Mouse (Mus musculus) macrophage (primary cell): ENCODE measurements around the gene Dnaaf5. TPM values are rescaled to one million over a fixed set of nuclear protein-coding genes. Genes with fewer than 3 reads are reported as not detected.

ENCODE experiments used
- H3K27ac ChIP-seq: fragments of 350-480 bp; formaldehyde crosslinking; 2 replicates; pipeline ENCODE4 v1.9.0; 2021
- H3K36me3 ChIP-seq: fragments of 350-480 bp; formaldehyde crosslinking; 2 replicates; pipeline ENCODE4 v1.9.0; 2021; ENCODE audit errors: inconsistent target
- H3K4me3 ChIP-seq: fragments of 350-480 bp; formaldehyde crosslinking; 2 replicates; pipeline ENCODE4 v1.9.0; 2021; ENCODE audit errors: inconsistent target
- H3K79me2 ChIP-seq: fragments of 350-480 bp; formaldehyde crosslinking; 2 replicates; pipeline ENCODE4 v1.9.0; 2021; ENCODE audit errors: inconsistent target
- WGBS: methylation state at CpG from one replicate; pipeline ENCODE4 v1.1.7; 2026; ENCODE audit warnings: inconsistent platforms; ENCODE audit not compliant: missing documents; 5-methylcytosine and 5-hydroxymethylcytosine counted together
- polyA plus RNA-seq: library from polyadenylated mRNA; stranded (reverse); fragments of 250-400 nt; gene quantifications from 3 replicates; pipeline ENCODE4 v1.2.4, GENCODE M21; 2018; ENCODE audit warnings: inconsistent platforms

Dnaaf5 gene
- polyA plus RNA-seq, 1 experiment from 2014 or later = 7.0 TPM

DNA sequence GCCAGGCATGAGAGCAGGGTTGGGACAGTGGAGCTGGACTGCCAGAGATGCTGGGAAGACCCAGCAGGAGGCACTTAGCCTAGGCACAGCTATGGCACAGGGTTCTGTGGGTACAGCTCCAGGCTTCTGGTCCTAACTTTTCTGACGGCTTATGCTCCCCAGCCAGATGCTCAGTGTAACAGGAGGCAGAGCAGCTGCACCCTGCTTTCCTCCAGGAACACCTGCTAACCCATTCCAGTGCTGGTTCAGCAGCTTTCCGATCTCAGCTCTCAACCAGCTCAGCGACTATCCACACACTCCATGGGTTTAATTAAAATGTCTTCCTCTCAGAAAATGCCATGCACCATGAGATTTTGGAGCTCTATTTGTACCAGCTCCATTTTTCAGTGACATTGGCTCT lies 66.8 kb downstream of the Dnaaf5 start:
- WGBS = 88% methylated on average over 3 of the region's 3 CpGs
- Histone ChIP-seq H3K36me3 (no peaks in the 10 kb centered on the region), H3K27ac (no peak overlapping the region)

GRCm38 (mm10) chr5:139220006-139220515 lies 70.0 kb downstream of the Dnaaf5 start:
- Histone ChIP-seq H3K36me3 (peaks cover under 1% of the 10 kb centered on the region; the same call in 1 of the 2 replicates), H3K27ac (no peak overlapping the region), H3K4me3 (no peak overlapping the region), H3K79me2 (no peaks in the 10 kb centered on the region; the same call in 1 of the 2 replicates)
- WGBS = 98% methylated on average over 4 of the region's 4 CpGs

More for the DNA sequence above, 66.8 kb downstream of the Dnaaf5 start:
- Histone ChIP-seq H3K79me2 (peaks cover 12% of the 10 kb centered on the region; the same call in 1 of the 2 replicates), H3K4me3 (no peak overlapping the region)

- Histone ChIP-seq H3K36me3 (peaks cover 6% of the 10 kb centered on the region; the same call in 1 of the 2 replicates), H3K79me2 (no peaks in the 10 kb centered on the region), H3K4me3 (no peak overlapping the region), H3K27ac (no peak overlapping the region)
- whole genome bisulfite sequencing = 94% methylated on average over 3 of the region's 4 CpGs
Measured at GRCm38 (mm10) chr5:139220610-139221009, 70.6 kb downstream of the Dnaaf5 start.

- Histone ChIP-seq H3K4me3 (no peak overlapping the region), H3K79me2 (no peaks in the 10 kb centered on the region), H3K27ac (no peak overlapping the region), H3K36me3 (peaks cover 30% of the 10 kb centered on the region)
- WGBS = 94% methylated on average over 10 of the region's 10 CpGs
Measured at GRCm38 (mm10) chr5:139223331-139223730, 73.3 kb downstream of the Dnaaf5 start.

GRCm38 (mm10) chr5:139227236-139227635 lies 77.2 kb downstream of the Dnaaf5 start:
- 98% methylated on average over 4 of the region's 4 CpGs for WGBS
- H3K4me3 ChIP-seq = no peak overlapping the region
- H3K36me3 ChIP-seq = peaks cover 44% of the 10 kb centered on the region
- H3K79me2 ChIP-seq = no peaks in the 10 kb centered on the region
- H3K27ac ChIP-seq = no peak overlapping the region

DNA sequence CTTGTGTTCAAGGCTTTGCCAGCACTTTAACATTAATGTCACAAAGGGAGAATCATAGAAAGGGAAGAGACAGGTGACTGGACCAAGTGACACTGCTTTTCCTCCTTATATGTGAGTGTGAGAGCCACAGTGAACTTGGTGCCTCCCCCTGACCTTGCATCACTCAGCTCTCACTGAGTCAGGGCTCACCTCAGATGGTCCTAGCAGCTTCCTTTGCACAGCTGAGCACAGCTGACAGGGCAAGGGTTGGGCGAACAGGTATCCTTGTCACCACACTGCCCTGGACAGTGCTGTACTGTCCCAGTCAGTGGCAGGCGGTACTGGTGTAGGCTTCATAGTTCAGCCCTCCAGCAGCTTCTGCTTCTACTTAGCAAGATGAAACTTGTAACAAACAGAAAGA lies 77.6 kb downstream of the Dnaaf5 start:
- H3K36me3 ChIP-seq = peaks cover 44% of the 10 kb centered on the region

GRCm38 (mm10) chr5:139228318-139228717 lies 78.3 kb downstream of the Dnaaf5 start:
- Histone ChIP-seq H3K36me3 (peaks cover 45% of the 10 kb centered on the region), H3K79me2 (no peaks in the 10 kb centered on the region), H3K4me3 (no peak overlapping the region), H3K27ac (no peak overlapping the region)
- WGBS = 94% methylated on average over 3 of the region's 3 CpGs

More for the DNA sequence above, 77.6 kb downstream of the Dnaaf5 start:
- no peaks in the 10 kb centered on the region for H3K79me2 ChIP-seq
- H3K27ac ChIP-seq = no peak overlapping the region
- no peak overlapping the region for H3K4me3 ChIP-seq
- WGBS = 100% methylated on average over 2 of the region's 2 CpGs

- Histone ChIP-seq H3K4me3 (no peak overlapping the region), H3K79me2 (no peaks in the 10 kb centered on the region), H3K27ac (no peak overlapping the region), H3K36me3 (peaks cover 56% of the 10 kb centered on the region)
- 100% methylated on average over 3 of the region's 3 CpGs for WGBS
Measured at GRCm38 (mm10) chr5:139229716-139230115, 79.7 kb downstream of the Dnaaf5 start.

DNA sequence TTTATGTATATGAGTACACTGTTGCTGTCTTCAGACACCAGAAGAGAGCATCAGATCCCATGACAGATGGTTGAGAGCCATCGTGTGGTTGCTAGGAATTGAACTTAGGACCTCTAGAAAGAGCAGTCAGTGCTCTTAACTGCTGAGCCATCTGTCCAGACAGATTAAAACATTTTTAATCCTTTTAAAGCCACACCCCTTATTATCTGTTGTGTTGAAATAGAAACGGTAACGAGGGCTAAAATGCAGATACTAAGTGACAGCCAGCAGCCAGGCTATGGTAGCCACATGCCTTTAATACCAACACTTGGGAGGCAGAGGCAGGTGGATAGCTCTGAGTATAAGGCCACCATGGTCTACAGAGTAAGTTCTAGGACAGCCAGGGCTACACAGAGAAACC lies 82.1 kb downstream of the Dnaaf5 start:
- Histone ChIP-seq H3K36me3 (peaks cover 45% of the 10 kb centered on the region), H3K4me3 (no peak overlapping the region), H3K79me2 (no peaks in the 10 kb centered on the region), H3K27ac (no peak overlapping the region)
- WGBS = 90% methylated on average over 3 of the region's 3 CpGs

DNA sequence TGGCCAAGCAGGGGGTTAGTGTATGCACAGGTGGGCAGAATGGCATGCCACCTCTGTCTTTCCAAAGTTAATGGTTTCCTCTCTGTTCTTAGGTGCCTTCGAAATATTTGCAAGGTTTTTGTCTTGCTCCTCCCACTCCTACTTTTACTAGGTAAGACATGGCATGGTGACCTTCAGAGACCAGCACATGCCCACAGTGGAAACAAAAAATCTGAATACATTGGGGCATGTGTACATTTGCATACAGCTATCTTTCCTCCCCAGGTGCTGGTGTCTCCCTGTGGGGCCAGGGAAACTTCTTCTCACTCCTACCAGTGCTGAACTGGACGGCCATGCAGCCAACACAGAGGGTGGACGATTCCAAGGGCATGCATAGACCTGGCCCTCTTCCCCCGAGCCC lies 84.4 kb downstream of the Dnaaf5 start:
- peaks cover 42% of the 10 kb centered on the region for H3K36me3 ChIP-seq
- no peak overlapping the region for H3K27ac ChIP-seq
- no peak overlapping the region for H3K4me3 ChIP-seq
- WGBS = 94% methylated on average over 4 of the region's 4 CpGs
- H3K79me2 ChIP-seq = no peaks in the 10 kb centered on the region

Other genes starting within 250 kb of the Dnaaf5 start
- 6.6 to 17.3 TPM (median 13.6 TPM) in 3 replicates for gene Pdgfa, start 152.9 kb upstream of the Dnaaf5 start, polyA plus RNA-seq
- 0.75 to 1.0 TPM (median 0.89 TPM) in 3 replicates for gene Prkar1b, start 222 bp upstream of the Dnaaf5 start, polyA plus RNA-seq
- gene Sun1, start 50.4 kb downstream of the Dnaaf5 start, polyA plus RNA-seq = 7.6 to 17.2 TPM (median 10.7 TPM) in 3 replicates
- gene Get4, start 102.1 kb downstream of the Dnaaf5 start, polyA plus RNA-seq = 20.1 to 39.0 TPM (median 34.2 TPM) in 3 replicates
- 40.4 to 55.9 TPM (median 47.4 TPM) in 3 replicates for gene Adap1, start 175.4 kb downstream of the Dnaaf5 start, polyA plus RNA-seq
- 15.7 to 21.8 TPM (median 18.8 TPM) in 3 replicates for gene Cox19, start 201.2 kb downstream of the Dnaaf5 start, polyA plus RNA-seq
- gene Cyp2w1, start 202.4 kb downstream of the Dnaaf5 start, polyA plus RNA-seq = not detected in 3 replicates
- gene Gpr146, start 227.5 kb downstream of the Dnaaf5 start, polyA plus RNA-seq = 14.0 to 34.3 TPM (median 20.6 TPM) in 3 replicates